Mouse (Mus musculus): ENCODE measurements around the gene Arhgap45.

Arhgap45 gene

DNA sequence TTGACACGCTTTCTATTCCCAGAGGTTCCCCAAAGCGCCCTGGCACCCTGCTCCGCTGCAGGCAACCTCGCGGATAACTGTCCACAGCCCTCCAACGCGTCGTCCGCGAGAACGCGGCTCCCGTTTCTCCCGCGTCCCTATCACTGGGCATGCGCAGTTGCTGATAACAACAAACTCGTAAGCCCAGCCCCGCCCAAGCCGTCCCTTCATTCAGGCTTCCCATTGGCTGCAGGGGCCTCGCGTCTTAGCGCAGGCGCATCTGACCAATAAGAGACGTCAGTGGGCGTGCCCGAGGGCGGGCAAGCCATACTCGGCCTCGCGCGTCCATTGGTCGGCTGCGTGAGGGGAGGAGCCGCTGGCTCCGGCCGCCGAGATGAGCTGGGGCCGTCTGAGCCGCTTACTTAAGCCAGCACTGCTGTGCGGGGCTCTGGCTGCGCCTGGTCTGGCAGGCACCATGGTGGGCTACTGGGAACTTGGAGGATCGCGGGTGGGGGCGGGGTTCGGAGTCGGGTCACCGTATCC is 36.9 kb downstream of the Arhgap45 start:
- in situ Hi-C loops (cut with MboI, MseI), result no loop called here

DNA sequence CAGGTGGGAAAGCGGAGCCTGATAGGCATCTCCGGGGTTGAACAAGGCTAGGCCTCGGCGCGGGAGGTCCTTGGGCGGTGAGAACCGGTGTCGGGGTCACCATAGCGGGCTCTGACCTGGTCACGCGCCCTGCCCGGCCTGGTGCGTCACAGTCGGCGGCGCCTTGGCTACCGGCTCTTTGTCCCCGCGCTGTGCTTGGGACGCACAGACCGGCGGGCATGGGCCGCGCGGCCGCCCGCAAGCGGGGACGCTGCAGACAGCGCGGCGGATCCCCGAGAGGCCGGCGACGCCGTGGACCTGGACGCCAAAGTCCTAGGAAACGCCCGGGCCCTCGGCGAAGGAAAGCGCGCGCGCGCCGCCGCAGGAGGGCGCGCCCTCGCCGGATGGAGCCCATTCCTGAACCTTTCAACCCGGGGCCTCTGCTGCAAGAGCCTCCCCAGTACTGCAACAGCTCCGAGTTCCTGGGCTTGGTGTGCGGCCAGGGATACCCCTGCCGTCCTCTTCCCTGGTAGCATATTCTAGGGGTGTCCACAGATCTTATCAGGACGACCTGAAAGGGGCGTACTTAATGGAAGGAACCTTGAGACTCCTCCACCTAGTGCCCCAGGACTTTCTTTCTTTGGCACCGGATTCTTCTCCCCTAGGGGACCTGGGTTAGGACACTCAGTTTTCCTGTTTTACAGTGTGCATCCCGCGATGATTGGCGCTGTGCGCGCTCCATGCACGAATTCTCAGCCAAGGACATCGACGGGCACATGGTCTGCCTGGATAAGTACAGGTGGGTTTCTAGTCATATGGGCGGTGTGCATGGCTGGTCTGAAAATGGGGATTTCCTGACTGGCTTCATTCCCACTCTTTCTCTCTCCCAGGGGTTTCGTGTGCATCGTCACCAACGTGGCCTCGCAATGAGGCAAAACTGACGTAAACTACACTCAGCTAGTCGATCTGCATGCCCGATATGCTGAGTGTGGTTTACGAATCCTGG is 37.7 kb downstream of the Arhgap45 start:
- in situ Hi-C loops (cut with MboI, MseI), result no loop called here

DNA sequence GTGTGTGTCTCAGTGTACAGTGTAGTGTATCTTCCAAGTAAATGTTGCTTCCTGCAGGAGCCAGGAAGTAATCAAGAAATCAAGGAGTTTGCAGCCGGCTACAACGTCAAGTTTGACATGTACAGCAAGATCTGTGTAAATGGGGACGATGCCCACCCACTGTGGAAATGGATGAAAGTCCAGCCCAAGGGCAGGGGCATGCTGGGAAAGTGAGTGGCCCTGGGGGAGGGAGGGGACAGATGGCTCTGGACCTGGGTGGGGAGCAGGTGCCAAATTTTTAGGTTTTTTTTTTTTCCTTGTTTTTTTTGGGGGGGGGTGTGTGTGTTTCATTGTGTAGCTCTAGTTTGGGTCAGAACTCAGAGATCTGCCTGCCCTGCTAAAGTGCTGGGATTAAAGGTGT is 38.5 kb downstream of the Arhgap45 start:
- in situ Hi-C loops (cut with MboI, MseI), result loop anchor here in 1 of 2 experiments (5.0 kb wide), 1 partner anchor 63 kb away; no protein-coding TSS in a partner anchor

DNA sequence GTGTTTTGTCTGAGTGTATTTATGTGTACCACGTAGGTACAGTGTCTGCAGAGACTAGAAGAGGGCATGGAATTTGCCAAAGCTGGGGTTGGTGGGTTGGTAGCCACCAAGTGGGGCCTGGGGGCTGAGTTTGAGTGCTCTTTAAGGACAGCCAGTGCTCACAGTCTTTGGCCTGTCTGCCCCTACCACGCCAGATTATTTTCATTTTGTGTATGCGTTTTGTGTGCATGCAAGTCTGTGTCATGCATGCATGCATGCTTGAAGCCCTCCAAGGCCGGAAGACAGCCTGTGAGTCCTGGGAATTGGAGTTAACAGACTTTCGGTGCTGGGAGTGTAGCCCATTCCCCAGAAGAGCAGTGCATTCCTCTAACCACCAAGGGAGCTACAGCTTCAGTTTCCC is 38.9 kb downstream of the Arhgap45 start:
- in situ Hi-C loops (cut with MboI, MseI), result loop anchor here in 1 of 2 experiments (5.0 kb wide), 1 partner anchor 63 kb away; no protein-coding TSS in a partner anchor

DNA sequence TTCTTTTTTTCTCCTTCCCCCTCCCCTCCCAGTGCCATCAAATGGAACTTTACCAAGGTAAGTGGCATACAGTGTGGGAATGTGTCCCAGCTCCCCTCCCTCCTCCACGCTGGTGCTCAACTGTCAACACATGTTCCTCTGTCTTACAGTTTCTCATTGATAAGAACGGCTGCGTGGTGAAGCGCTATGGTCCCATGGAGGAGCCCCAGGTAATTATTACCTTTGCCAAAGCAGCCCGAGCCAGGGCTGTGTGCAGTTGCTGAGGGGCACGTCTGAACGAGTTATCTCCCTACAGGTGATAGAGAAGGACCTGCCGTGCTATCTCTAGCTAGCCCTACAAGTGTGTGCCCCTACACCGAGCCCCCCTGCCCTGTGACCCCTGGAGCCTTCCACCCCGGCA is 39.4 kb downstream of the Arhgap45 start:
- in situ Hi-C loops (cut with MboI, MseI), result loop anchor here in 1 of 2 experiments (5.0 kb wide), 1 partner anchor 64 kb away; no protein-coding TSS in a partner anchor

DNA sequence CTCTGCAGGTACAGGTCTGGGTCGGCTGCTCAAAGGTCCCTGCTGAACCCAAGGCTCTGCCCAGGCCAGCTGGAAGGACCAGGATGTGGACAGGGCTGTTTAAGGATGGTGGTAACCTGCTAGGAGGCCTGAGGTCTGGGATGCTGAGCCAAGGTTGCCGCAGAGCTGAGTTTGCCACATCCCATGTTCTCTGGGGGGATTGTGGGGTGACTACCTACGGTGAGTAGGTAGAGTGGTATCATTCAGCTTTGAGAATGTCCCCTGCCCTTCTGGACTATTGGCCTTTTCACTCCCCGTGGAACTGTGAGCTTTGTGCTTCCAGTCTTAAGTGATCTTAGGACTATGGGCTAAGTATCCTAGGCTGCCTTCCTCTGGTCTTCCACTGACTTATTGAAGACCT is 40.1 kb downstream of the Arhgap45 start:
- in situ Hi-C loops (cut with MboI, MseI), result loop anchor here in 1 of 2 experiments (5.0 kb wide), 1 partner anchor 64 kb away; no protein-coding TSS in a partner anchor

DNA sequence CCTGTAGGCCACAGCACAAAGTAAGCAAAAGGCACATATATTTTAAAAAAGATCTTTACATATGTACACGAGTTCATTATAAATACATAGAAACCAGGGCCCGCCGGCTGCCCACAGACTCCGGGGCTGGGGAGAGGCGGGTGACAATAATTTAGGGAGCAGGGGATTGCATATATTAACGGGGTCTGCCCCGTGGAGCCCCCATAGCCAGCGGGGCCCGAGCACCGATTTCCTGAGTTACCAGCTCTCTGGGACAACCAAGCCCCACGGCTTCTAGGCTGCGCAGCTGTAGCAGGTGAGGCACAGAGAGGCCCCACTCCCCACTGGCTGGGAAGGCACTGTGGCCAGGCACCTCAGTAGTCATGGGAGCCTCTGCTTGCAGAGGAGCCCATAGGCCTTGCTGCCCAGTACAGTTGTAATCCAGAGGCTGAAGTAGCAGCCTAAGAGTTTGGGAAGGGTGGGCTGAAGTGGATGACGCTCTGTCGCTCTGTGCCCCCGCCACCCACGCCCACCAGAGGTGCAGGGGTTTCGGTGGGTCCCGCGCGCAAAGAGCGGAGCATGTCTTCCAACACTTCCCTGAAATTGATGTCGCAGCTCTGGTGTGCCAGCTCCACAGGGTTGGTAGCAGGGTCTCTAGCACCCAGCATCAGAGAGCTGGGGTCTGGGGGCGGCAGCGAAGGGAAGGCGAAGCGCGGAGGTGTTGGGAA is 40.7 kb downstream of the Arhgap45 start:
- in situ Hi-C loops (cut with MboI, MseI), result loop anchor here in 1 of 2 experiments (5.0 kb wide), 1 partner anchor 65 kb away; no protein-coding TSS in a partner anchor

DNA sequence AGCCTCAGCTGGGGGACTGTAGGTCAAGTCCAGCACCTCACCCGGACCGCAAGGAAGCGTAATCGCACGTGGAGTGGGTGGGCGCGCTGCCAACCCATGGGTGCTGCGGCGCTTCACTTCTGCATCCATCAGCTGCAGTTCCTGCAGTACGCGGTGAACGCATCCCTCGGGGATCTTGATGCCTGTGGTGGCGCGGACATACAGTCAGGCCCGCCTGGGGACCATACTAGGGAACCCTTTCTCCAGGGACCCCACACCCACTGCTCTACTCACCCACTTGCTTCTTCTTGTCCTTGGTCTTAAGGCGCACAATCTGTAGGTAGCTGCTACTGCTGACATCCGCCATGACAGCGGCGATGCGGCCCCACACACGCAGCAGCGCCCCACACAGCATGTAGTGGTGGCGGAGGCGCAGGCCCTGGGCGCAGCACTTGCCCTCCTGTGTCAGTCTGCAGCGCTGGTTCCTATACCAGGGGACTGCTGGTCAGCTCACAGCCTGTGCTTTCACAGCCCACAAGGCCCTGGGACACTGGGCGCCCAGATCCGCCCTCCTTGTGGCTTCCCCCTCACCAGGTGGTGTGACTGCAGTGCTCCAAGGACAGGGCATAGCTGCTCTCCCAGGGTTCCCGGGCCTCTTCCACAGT is 41.4 kb downstream of the Arhgap45 start:
- in situ Hi-C loops (cut with MboI, MseI), result loop anchor here in 1 of 2 experiments (5.0 kb wide), 1 partner anchor 66 kb away; no protein-coding TSS in a partner anchor

DNA sequence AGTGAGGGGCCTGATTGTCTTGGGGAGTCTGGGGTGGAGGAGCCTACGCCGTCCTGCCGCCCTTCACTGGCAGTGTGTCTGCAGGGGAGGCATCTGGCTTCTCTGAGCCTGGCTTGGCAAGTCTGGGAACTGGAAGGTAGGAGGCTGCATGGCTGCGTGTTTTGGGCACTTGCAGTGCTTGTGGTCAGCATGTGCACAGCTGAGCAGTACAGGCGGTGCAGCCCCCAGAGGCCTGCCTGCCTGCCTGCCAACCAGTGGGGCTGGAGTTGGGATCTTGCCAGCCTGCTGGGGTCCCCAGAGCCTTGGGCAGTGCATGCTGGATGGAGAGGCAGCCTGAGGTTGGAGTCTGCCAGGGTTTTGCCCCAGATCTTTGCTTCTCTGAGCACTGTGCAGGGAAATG is 46.7 kb downstream of the Arhgap45 start:
- in situ Hi-C loops (cut with MboI, MseI), result loop anchor here in 1 of 2 experiments (5.0 kb wide), 1 partner anchor 44 kb away; the partner anchor contains the start of gene Sbno2

DNA sequence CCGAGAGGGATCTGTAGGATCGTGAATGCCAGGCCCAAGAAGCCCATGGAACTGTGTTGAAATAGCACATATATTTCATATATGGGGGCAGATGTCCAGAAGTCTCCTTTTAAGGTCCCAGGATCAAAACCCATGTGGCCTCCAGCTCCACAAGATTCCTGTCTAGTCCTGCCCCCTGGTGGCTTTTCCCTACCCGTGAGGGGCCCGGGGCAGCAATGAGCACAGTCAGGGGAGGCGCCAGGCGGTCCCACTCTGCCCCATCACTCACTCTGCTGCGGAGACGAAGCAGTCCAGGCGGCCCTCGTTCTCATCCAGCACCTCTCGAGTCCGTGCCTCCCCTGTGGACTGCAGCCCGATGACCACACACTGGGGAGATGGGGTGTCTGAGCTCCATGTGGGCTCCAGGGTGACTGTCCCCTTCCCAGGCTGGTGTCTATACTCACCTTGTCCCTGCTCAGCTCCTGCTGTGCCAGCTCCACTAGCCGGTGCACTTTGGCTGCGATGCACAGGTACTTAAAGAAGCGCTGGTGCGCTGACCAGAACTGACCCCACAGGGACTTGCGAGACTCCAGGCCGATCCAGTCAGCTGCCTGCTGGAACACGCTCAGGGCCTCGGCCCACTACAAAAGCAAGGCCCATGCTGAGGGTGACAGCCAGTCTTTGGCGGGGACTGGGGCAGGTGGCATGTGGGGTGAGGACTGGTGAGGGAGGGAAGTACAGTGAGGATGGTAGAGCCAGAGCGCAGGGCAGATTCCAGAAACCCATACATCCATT is 47.6 kb downstream of the Arhgap45 start:
- in situ Hi-C loops (cut with MboI, MseI), result loop anchor here in 1 of 2 experiments (5.0 kb wide), 1 partner anchor 43 kb away; the partner anchor contains the start of gene Sbno2

DNA sequence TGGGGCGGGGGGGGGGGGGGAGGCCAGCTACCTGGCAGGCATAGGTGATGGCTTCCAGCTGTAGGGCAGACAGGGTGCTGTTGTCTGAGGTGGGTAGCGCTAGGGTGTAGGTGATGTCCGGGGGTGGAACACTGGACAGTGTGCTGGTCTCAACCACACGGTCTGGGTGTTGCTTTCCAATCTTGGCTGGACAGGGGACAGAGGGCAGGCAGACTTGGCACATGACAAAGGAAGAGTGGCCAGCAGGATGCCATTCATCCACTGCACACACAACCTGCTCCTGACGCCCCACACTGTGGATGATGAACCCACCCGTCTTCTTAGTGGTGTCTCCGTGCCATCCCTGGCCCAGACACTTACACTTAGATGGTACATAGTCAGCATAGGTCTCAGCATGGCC is 52.8 kb downstream of the Arhgap45 start:
- in situ Hi-C loops (cut with MboI, MseI), result no loop called here

DNA sequence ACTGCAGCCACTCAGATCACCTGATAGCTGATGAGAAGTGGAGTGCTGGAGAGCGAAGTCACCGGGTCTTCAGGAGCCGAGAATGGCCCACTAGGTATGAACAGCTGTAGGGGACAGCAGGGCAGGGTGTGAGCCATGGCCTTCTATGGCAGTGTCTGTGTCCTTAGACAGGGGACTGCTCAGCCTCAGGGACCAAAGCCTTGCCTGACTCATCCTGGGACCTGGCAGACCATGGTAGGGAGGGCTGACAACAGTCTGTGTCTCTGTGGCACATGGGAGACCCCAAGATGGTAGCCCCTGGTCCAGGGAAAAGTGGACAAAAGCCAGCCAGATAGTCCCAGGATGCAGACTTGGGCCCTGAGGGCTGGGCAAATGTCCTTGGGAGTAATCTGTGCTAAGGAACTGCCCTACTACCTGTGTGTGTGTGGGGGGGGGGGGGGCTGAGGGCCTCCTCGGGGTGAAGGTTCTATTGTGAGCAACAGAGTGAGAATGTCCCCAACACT is 53.5 kb downstream of the Arhgap45 start:
- in situ Hi-C loops (cut with MboI, MseI), result no loop called here

DNA sequence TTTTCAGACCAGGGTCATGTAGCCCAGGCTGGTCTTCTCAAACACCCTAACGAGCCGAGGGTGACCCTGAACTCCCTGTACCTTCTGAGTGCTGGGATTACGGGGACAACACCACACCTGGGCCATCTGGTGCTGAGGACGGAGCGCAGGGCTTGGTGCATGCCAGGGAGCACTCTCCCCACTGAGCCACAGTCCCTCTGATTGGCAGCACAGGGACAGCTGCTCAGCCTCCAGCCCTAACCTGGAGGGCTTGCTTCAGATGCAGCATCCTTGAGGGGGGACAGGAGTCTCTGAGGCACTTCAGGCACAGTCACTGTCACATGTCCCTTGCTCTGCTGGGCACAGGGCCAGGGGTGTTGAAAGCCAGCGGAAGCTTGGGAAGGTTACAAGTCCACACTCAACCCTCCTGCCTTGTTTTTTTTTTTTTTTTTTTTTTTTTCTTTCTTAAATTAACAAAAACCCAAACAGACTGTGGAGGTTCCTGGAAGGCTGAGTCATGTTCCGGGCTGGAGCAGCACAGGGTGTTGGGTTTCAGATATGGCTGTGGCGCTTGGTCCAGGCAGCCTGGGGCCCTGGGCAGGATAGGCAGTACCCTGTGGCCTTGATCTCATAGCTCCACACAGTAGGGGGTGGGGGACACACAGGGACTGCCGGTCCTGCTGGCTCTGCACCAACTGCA is 54.5 kb downstream of the Arhgap45 start:
- in situ Hi-C loops (cut with MboI, MseI), result no loop called here

DNA sequence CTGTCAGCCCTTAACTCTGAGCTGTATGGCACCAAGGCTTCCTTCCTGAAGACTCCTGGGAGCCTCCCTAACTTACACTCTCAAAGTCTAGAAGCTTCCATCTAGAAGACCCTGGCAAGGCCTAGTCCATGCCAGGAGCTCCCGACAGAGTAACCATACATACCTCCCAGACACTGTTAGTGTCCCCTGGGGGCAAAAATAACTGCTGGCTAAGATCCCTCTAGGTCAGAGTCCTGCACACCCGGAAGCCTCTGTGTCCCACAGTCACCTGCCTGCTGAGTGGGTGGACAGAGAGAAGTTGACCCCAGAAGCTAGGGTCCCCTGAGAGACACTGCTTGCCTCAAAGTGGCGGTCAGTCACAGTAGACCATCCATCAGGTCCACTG is 55.1 kb downstream of the Arhgap45 start:
- in situ Hi-C loops (cut with MboI, MseI), result no loop called here

DNA sequence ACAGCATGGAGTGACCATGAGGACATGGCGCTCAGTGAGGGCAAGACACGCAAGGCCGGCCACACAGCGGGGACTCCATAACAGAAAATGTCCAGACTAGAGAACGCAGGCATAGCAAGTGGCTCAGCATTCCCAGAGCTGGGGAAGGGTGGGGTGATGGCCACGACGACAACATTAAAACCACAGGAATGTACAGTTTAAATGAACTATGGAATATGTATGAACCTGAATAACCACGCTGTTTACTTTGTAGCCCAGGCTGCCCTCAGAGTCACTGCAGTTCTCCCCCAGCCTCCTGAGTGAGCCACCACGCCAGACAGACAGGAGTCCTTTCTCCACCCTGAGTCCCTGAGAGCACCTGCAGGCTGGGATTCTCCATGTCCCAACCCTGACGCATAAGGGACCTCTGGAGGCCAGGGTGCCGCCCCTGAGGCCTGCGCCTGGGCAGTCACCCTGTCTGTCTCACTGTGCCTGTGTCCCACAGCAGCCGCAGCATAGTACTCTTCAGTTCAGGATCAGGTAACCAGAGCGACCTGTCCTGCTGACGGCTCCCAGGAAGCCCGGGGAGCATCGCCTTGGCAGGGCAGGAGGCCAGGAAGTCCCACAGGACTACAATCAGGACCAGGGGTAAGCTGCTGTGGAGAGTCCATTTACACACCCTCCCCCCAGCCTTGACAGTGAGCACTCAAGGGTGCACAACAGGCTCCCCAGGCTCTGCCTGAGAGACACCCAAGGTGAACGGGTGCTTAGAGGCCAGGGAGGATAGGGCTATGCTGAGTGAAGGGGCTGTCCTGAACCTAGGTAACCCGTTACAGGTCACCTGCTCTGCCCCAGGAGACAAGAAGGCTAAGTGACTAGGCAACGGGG is 56.4 kb downstream of the Arhgap45 start:
- in situ Hi-C loops (cut with MboI, MseI), result no loop called here

DNA sequence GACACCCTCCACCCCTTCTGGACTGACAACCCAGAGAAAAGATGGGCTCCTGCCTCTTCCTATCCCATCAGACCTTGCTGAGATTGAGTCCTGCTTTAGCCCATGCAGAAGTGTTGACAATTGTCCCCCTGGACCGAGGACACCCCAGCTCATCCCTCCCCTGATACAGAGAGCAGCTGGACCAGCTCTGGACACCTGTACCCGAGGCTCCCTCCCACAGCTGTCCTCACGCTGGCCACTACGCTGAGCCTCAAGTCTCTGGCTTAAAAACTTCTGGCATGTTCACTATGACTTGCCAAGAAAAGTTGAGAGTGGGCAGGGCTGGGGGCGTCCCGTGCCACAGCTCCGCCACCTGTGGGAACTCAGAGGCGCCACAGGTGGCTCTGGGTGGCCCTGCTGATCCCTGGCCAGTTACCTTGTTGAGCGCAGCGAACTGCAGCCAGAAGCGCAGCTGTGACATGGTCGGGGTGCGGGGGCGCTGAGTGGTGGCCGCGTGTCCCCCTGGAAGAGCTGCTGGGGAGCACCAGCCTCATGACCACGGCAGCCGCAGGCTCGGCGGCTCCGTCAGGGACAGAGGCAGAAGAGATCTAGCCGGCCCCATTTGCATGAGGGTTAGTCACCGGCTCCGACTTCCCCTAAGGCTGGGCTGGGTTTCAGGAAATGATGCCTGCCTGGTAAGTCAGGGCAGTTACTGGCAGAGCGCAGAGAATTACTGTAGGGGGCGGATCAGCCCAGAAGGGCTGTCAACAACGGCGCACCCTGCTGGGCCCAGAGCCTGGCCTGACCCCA is 58.6 kb downstream of the Arhgap45 start:
- in situ Hi-C loops (cut with MboI, MseI), result no loop called here

DNA sequence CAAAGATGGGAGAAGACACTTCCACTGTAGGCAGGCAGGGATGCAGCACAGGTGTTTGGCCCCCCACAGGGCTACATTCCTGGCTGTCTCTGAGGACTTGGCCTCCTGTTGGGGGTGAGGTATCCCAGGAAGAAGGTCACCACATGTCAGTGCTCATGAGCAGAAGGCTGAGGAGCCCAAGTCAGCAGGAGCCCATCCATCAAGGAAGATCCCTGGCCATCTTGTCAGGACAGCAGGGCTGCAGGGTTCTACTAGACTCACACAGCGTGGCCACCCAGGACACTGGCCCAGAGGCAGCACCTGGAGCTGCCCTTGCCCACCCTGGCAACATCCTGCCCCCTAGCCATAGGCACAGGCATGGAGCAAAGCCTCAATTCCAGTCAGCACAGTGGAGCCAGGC is 59.5 kb downstream of the Arhgap45 start:
- in situ Hi-C loops (cut with MboI, MseI), result no loop called here

DNA sequence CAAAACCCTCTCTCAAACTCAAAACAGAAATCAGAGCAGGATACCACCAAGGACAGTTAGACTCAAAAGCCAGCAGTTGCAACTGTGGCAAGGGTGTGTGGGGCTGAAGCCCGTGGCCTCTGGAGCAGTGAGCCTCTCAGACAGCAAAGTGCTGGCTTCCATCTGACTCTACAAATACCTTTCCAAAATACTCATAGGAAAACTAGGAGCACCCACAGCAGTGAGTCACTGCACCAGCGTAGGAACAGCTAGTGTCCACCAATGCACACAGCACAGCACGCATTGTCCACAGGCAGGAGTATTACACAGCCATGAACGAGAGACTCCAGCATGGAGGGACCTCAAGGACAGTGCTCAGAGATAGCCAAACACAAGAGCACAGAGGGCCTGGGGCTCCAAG is 59.9 kb downstream of the Arhgap45 start:
- in situ Hi-C loops (cut with MboI, MseI), result no loop called here
